ENCODE assay signal across 9 mouse cellular contexts in the genomic region with DNA sequence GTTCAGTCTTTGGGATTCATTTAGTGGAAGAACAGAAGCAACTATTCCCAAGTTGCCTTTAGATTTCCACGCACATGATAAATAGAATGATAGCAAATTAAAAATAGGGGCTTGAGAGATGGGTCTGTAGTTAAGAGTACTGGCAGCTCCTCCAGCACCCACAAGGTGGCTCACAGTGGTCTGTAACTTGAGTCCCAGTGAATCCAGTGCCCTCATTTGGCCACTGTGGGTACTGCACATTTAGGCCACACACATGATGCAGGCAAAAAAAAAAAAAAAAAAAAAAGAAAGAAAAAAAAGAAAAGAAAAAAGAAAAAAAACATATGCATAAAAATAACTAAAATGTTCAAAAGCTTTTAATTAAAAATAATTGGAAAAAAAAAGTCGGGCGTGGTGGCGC. TPM values are rescaled to one million over a fixed set of nuclear protein-coding genes. Genes with fewer than 3 reads are reported as not detected.
DNase-seq lines count a peak whose midpoint lies in the region; ATAC-seq and TF ChIP-seq lines count a peak whose summit lies in the region.
"Had no signal": no experiment of that assay in that cellular context is flagged by ENCODE, and none has a peak within 500 bp of the region (broad histone marks: within the 10 kb centered on the region; RNA-seq: fewer than 3 reads in every experiment).

No protein-coding gene starts in this region.

- peak; percentile 93 for TF ChIP-seq CTCF in layer of hippocampus, adult 2 months (conservative IDR thresholded peaks at IDR 0.05)
- peak; percentile 90 for TF ChIP-seq CTCF in lung, embryonic 14.5 days (IDR thresholded peaks at IDR 0.05; ENCODE audit: low read depth)

- peak; percentile 85 to 95 for DNase-seq in CD8-positive naive resting alpha-beta T cell, adult 2 months (ENCODE audit: low read depth in 2 of 2, low spot score in 2 of 2)
- peak; percentile 88 for DNase-seq in T-cell, adult 2 months (ENCODE audit: low spot score)
- DNase-seq in cerebellum, postnatal 36 days = peak; percentile 94 to 99
- DNase-seq in gastrocnemius, postnatal 14 days = peak; percentile 90
- DNase-seq in layer of hippocampus, adult 2 months (ENCODE audit: low spot score in 2 of 2) = peak; percentile 93 to 94
- DNase-seq in lung, embryonic 14.5 days = peak; percentile 97
- peak; percentile 96 for DNase-seq in right cerebral cortex, postnatal 14 days
- DNase-seq in urinary bladder, postnatal 4 days (ENCODE audit: low spot score in 2 of 2) = peak; percentile 81 to 93

- ATAC-seq in lung, embryonic 14.5 days (ENCODE audit: insufficient read depth) = no peak

- intact Hi-C loops in gastrocnemius, postnatal 14 days (cut with DNase I; ENCODE audit: low total_unique reads) = no loop called here

- no peak overlapping the region for H3K4me3 ChIP-seq in layer of hippocampus, adult 2 months
- no peak overlapping the region for H3K4me3 ChIP-seq in lung, embryonic 14.5 days (ENCODE audit: low read depth, low read length)
- H3K4me3 ChIP-seq: megakaryocyte, embryonic 14.5 days had no signal

- no peak overlapping the region for H3K4me2 ChIP-seq in lung, embryonic 14.5 days

- H3K27me3 ChIP-seq in lung, embryonic 14.5 days (ENCODE audit: insufficient read depth, low read length) = peaks cover 34% of the 10 kb centered on the region
- H3K27me3 ChIP-seq: megakaryocyte, embryonic 14.5 days had no signal

- 32% methylated on average over 4 of the region's 4 CpGs for WGBS in lung, embryonic 14.5 days

- no peaks in the 10 kb centered on the region for H3K4me1 ChIP-seq in lung, embryonic 14.5 days (ENCODE audit: insufficient read depth)

- no peaks in the 10 kb centered on the region for H3K36me3 ChIP-seq in lung, embryonic 14.5 days (ENCODE audit: insufficient read depth)

- H3K9me3 ChIP-seq in lung, embryonic 14.5 days (ENCODE audit: low read depth, low read length) = no peaks in the 10 kb centered on the region

- no peak overlapping the region for H3K9ac ChIP-seq in lung, embryonic 14.5 days

- 0 out of 2 replicates have a peak overlapping the region, but pooled peaks have one; percentile 8 for H3K27ac ChIP-seq in layer of hippocampus, adult 2 months
- no peak overlapping the region for H3K27ac ChIP-seq in lung, embryonic 14.5 days (ENCODE audit: low read depth)

RNA-seq across cellular contexts. Expression of a gene that starts 2.5 kb away (rescaled TPM):
- total RNA-seq in gastrocnemius, postnatal 14 days (2021) = 10 to 100 TPM; 16.6 to 20.1 TPM
- total RNA-seq in layer of hippocampus, adult 2 months (2021) = 100 to 1,000 TPM; 356 to 380 TPM
- polyA plus RNA-seq in lung, embryonic 14.5 days (2014; fragmentation: Nextera tagmentation; extraction: Ambion mirVana) = 14.7 and 14.9 TPM in 2 replicates

RNA-seq across cellular contexts. Expression of a gene that starts 3.0 kb away (rescaled TPM):
- 100 to 1,000 TPM; 129 to 167 TPM for total RNA-seq in gastrocnemius, postnatal 14 days (2021)
- total RNA-seq in layer of hippocampus, adult 2 months (2021) = 100 to 1,000 TPM; 558 to 583 TPM
- polyA plus RNA-seq in lung, embryonic 14.5 days (2014; fragmentation: Nextera tagmentation; extraction: Ambion mirVana) = 1,315 and 1,365 TPM in 2 replicates

RNA-seq across cellular contexts. Expression of a gene that starts 44.3 kb away (rescaled TPM):
- 10 to 100 TPM; 13.1 to 15.1 TPM for total RNA-seq in gastrocnemius, postnatal 14 days (2021)
- 10 to 100 TPM; 28.2 to 30.2 TPM for total RNA-seq in layer of hippocampus, adult 2 months (2021)
- polyA plus RNA-seq in lung, embryonic 14.5 days (2014; fragmentation: Nextera tagmentation; extraction: Ambion mirVana) = 32.5 and 34.2 TPM in 2 replicates

Comparison
In these comparisons a context has a peak if more than half of its experiments do, and no peak if none do; other contexts are left out.
1. RNA of a gene that starts 2.5 kb away (total RNA-seq): 356 to 380 TPM in layer of hippocampus, adult 2 months; 16.6 to 20.1 TPM in gastrocnemius, postnatal 14 days; every median in the first group is over 10 times any median in the second.
2. Peak in every context shown above with its lines, with median percentiles within 50 percentile points of each other: DNase-seq.